ENCODE assay signal across 8 mouse cellular contexts in the genomic region with DNA sequence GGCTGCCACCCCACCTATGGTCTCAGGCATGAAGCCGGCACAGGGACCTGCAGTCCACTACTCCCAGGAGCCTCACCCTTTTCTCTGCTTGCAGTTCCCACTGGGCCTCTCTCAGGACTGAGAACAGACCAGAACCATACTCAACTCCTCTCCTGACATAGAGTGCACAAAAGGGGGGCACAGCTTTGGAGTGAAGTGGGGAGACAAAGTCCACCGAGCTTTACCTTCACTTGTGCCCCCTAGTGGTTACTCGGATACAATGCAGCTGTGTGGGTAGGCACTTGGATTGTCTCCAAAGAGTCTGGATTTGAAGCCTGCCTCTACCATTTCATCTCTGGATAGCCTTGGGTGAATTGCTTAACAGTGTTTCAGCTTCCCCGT.
DNase-seq lines count a peak whose midpoint lies in the region; ATAC-seq and TF ChIP-seq lines count a peak whose summit lies in the region.

No protein-coding gene starts in this region.

- H3K4me1 ChIP-seq in liver, embryonic 14.5 days (replicated peaks; ENCODE audit: control insufficient read depth in 2 of 2, insufficient read depth in 2 of 2, low read length in 1 of 2) = no peaks in the 10 kb centered on the region
- no peaks in the 10 kb centered on the region for H3K4me1 ChIP-seq in liver, embryonic 11.5 days (replicated peaks; ENCODE audit: control insufficient read depth, insufficient read depth, low read length)
- H3K4me1 ChIP-seq in bone marrow macrophage, adult 2 months (ENCODE audit: control insufficient read depth, insufficient read depth, low read length) = no peaks in the 10 kb centered on the region
- H3K4me1 ChIP-seq in forebrain, embryonic 16.5 days (replicated peaks; ENCODE audit: control insufficient read depth, insufficient read depth, low read length) = peaks cover 49% of the 10 kb centered on the region
- H3K4me1 ChIP-seq in hindbrain, postnatal 0 days (ENCODE audit: insufficient read depth, low read length) = no peaks in the 10 kb centered on the region
- H3K4me1 ChIP-seq in lung, postnatal 0 days (ENCODE audit: insufficient read depth, low read depth, low read length) = no peaks in the 10 kb centered on the region
- no peaks in the 10 kb centered on the region for H3K4me1 ChIP-seq in stomach, embryonic 16.5 days (ENCODE audit: control insufficient read depth, insufficient read depth, low read length)

- H3K9me3 ChIP-seq in liver, embryonic 14.5 days (ENCODE audit: control insufficient read depth, low read length) = no peaks in the 10 kb centered on the region
- no peaks in the 10 kb centered on the region for H3K9me3 ChIP-seq in liver, embryonic 11.5 days (ENCODE audit: control insufficient read depth, low read length)
- H3K9me3 ChIP-seq in forebrain, embryonic 16.5 days (ENCODE audit: control insufficient read depth, low read length) = no peaks in the 10 kb centered on the region
- no peaks in the 10 kb centered on the region for H3K9me3 ChIP-seq in hindbrain, postnatal 0 days (ENCODE audit: low read length)
- no peaks in the 10 kb centered on the region for H3K9me3 ChIP-seq in lung, postnatal 0 days (ENCODE audit: low read length)
- H3K9me3 ChIP-seq in stomach, embryonic 16.5 days (replicated peaks; ENCODE audit: control insufficient read depth, low read length) = no peaks in the 10 kb centered on the region

- TF ChIP-seq EP300 in liver, embryonic 14.5 days (IDR thresholded peaks at IDR 0.05; ENCODE audit: low read depth) = no peak
- no peak for TF ChIP-seq EP300 in lung, postnatal 0 days (IDR thresholded peaks at IDR 0.05)

- peak; percentile 71 for TF ChIP-seq CTCF in liver, embryonic 14.5 days (IDR thresholded peaks at IDR 0.05; ENCODE audit: low read depth)
- TF ChIP-seq CTCF in bone marrow macrophage, adult 2 months (IDR thresholded peaks at IDR 0.05; ENCODE audit: low read depth, low read length) = peak; percentile 56; the same call in 1 of the 2 replicates
- TF ChIP-seq CTCF in hindbrain, postnatal 0 days (IDR thresholded peaks at IDR 0.05; ENCODE audit: low read depth) = peak; percentile 80
- TF ChIP-seq CTCF in lung, postnatal 0 days (IDR thresholded peaks at IDR 0.05) = peak; percentile 57

- H3K4me2 ChIP-seq in liver, embryonic 14.5 days (ENCODE audit: low read depth) = no peak overlapping the region
- no peak overlapping the region for H3K4me2 ChIP-seq in liver, embryonic 11.5 days
- H3K4me2 ChIP-seq in forebrain, embryonic 16.5 days (ENCODE audit: low read length) = no peak overlapping the region
- no peak overlapping the region for H3K4me2 ChIP-seq in hindbrain, postnatal 0 days (ENCODE audit: low read depth, low read length)
- no peak overlapping the region for H3K4me2 ChIP-seq in lung, postnatal 0 days (replicated peaks; ENCODE audit: low read depth, low read length)
- no peak overlapping the region for H3K4me2 ChIP-seq in stomach, embryonic 16.5 days (ENCODE audit: low read depth, low read length)

- no peak for ATAC-seq in liver, embryonic 14.5 days (ENCODE audit: insufficient read depth)
- no peak for ATAC-seq in liver, embryonic 11.5 days (replicated peaks; ENCODE audit: low FRiP score)
- no peak for ATAC-seq in forebrain, embryonic 16.5 days
- ATAC-seq in hindbrain, postnatal 0 days = no peak
- 0 out of 2 replicates have a peak, but pooled peaks have one; percentile 9 for ATAC-seq in lung, postnatal 0 days
- peak; percentile 14; the same call in 1 of the 2 replicates for ATAC-seq in stomach, embryonic 16.5 days (ENCODE audit: insufficient read depth, low FRiP score)

- H3K27me3 ChIP-seq in liver, embryonic 14.5 days (ENCODE audit: control insufficient read depth, insufficient read depth, low read length) = no peaks in the 10 kb centered on the region
- no peaks in the 10 kb centered on the region for H3K27me3 ChIP-seq in liver, embryonic 11.5 days (replicated peaks; ENCODE audit: control insufficient read depth, insufficient read depth, low read length)
- H3K27me3 ChIP-seq in forebrain, embryonic 16.5 days (replicated peaks; ENCODE audit: control insufficient read depth, insufficient read depth, low read length) = no peaks in the 10 kb centered on the region
- H3K27me3 ChIP-seq in hindbrain, postnatal 0 days (ENCODE audit: insufficient read depth, low read length) = no peaks in the 10 kb centered on the region
- no peaks in the 10 kb centered on the region for H3K27me3 ChIP-seq in lung, postnatal 0 days (replicated peaks; ENCODE audit: insufficient read depth, low read length)
- H3K27me3 ChIP-seq in stomach, embryonic 16.5 days (ENCODE audit: control insufficient read depth, insufficient read depth, low read length) = 0 out of 2 replicates have a peak, but pooled peaks cover 2% of the 10 kb centered on the region

- H3K9ac ChIP-seq in liver, embryonic 14.5 days (replicated peaks) = no peak overlapping the region
- H3K9ac ChIP-seq in liver, embryonic 11.5 days (ENCODE audit: low read depth, low read length) = no peak overlapping the region
- no peak overlapping the region for H3K9ac ChIP-seq in forebrain, embryonic 16.5 days (replicated peaks; ENCODE audit: low read depth, low read length)
- no peak overlapping the region for H3K9ac ChIP-seq in hindbrain, postnatal 0 days (replicated peaks; ENCODE audit: low read length)
- no peak overlapping the region for H3K9ac ChIP-seq in lung, postnatal 0 days (replicated peaks; ENCODE audit: low read depth)
- no peak overlapping the region for H3K9ac ChIP-seq in stomach, embryonic 16.5 days (ENCODE audit: low read length)

- no peak overlapping the region for H3K27ac ChIP-seq in liver, embryonic 14.5 days
- H3K27ac ChIP-seq in liver, embryonic 11.5 days (ENCODE audit: low read depth, low read length) = no peak overlapping the region
- H3K27ac ChIP-seq in bone marrow macrophage, adult 2 months (ENCODE audit: insufficient read depth, low read depth, low read length) = no peak overlapping the region
- H3K27ac ChIP-seq in forebrain, embryonic 16.5 days (ENCODE audit: low read length) = peak overlapping the region; percentile 70
- peak overlapping the region; percentile 56 for H3K27ac ChIP-seq in hindbrain, postnatal 0 days
- H3K27ac ChIP-seq in lung, postnatal 0 days (ENCODE audit: low read length) = no peak overlapping the region
- no peak overlapping the region for H3K27ac ChIP-seq in stomach, embryonic 16.5 days (ENCODE audit: low read length)

- no peak for TF ChIP-seq POLR2A in bone marrow macrophage, adult 2 months (IDR thresholded peaks at IDR 0.05; ENCODE audit: borderline replicate concordance, low read depth, low read length)

- WGBS in liver, embryonic 14.5 days (ENCODE audit: insufficient replicate concordance) = 39% methylated on average over 4 of the region's 4 CpGs
- 37% methylated on average over 4 of the region's 4 CpGs for WGBS in liver, embryonic 11.5 days
- 20% methylated on average over 4 of the region's 4 CpGs for WGBS in forebrain, embryonic 16.5 days
- WGBS in hindbrain, postnatal 0 days = 20% methylated on average over 4 of the region's 4 CpGs
- 33% methylated on average over 4 of the region's 4 CpGs for WGBS in lung, postnatal 0 days
- WGBS in stomach, embryonic 16.5 days = 43% methylated on average over 4 of the region's 4 CpGs

- H3K4me3 ChIP-seq in liver, embryonic 14.5 days (ENCODE audit: insufficient read depth in 1 of 2, low read depth in 2 of 2, low read length in 2 of 2) = no peak overlapping the region
- H3K4me3 ChIP-seq in liver, embryonic 11.5 days (ENCODE audit: low read depth, low read length) = no peak overlapping the region
- H3K4me3 ChIP-seq in bone marrow macrophage, adult 2 months (ENCODE audit: insufficient read depth, low read length) = no peak overlapping the region
- no peak overlapping the region for H3K4me3 ChIP-seq in forebrain, embryonic 16.5 days (replicated peaks; ENCODE audit: low read length)
- no peak overlapping the region for H3K4me3 ChIP-seq in hindbrain, postnatal 0 days (ENCODE audit: low read length)
- no peak overlapping the region for H3K4me3 ChIP-seq in lung, postnatal 0 days (ENCODE audit: low read depth, low read length)
- H3K4me3 ChIP-seq in stomach, embryonic 16.5 days (replicated peaks; ENCODE audit: low read length) = no peak overlapping the region

- H3K36me3 ChIP-seq in liver, embryonic 14.5 days (replicated peaks; ENCODE audit: control insufficient read depth, insufficient read depth, low read depth) = no peaks in the 10 kb centered on the region
- no peaks in the 10 kb centered on the region for H3K36me3 ChIP-seq in liver, embryonic 11.5 days (ENCODE audit: control insufficient read depth, insufficient read depth, low read length)
- peaks cover 3% of the 10 kb centered on the region; the same call in 1 of the 2 replicates for H3K36me3 ChIP-seq in forebrain, embryonic 16.5 days (ENCODE audit: control insufficient read depth, insufficient read depth)
- no peaks in the 10 kb centered on the region; the same call in 1 of the 2 replicates for H3K36me3 ChIP-seq in hindbrain, postnatal 0 days (ENCODE audit: insufficient read depth, low read length)
- no peaks in the 10 kb centered on the region for H3K36me3 ChIP-seq in lung, postnatal 0 days (ENCODE audit: insufficient read depth, low read length)
- H3K36me3 ChIP-seq in stomach, embryonic 16.5 days (ENCODE audit: control insufficient read depth, insufficient read depth, low read length) = no peaks in the 10 kb centered on the region

- DNase-seq in liver, embryonic 14.5 days (ENCODE audit: low read depth in 3 of 3, low spot score in 3 of 3) = no peak
- no peak for DNase-seq in liver, embryonic 11.5 days (ENCODE audit: low spot score)
- DNase-seq in hindbrain, postnatal 0 days (ENCODE audit: low spot score) = peak; percentile 75
- DNase-seq in lung, postnatal 0 days (ENCODE audit: low spot score) = no peak
- DNase-seq in Muller cell, postnatal 12 days (ENCODE audit: inconsistent ontology term) = no peak

Comparison
In these comparisons a context has a peak if more than half of its experiments do, and no peak if none do; other contexts are left out.
1. ATAC-seq: peak in lung, postnatal 0 days (single experiment) and stomach, embryonic 16.5 days (single experiment); none in liver, embryonic 14.5 days (single experiment), liver, embryonic 11.5 days (single experiment), forebrain, embryonic 16.5 days (single experiment) and hindbrain, postnatal 0 days (single experiment).
2. H3K27ac ChIP-seq: peak in forebrain, embryonic 16.5 days (single experiment) and hindbrain, postnatal 0 days (single experiment); none in liver, embryonic 14.5 days (single experiment), liver, embryonic 11.5 days (single experiment), bone marrow macrophage, adult 2 months (single experiment), lung, postnatal 0 days (single experiment) and stomach, embryonic 16.5 days (single experiment).
3. Peak in every context shown above with its lines, with median percentiles within 50 percentile points of each other: CTCF ChIP-seq.